In genomic region chr11:117335146-117335545, GRCm38 (mm10) we compare ENCODE assay signal across 10 mouse cellular contexts.
DNase-seq lines count a peak whose midpoint lies in the region; ATAC-seq and TF ChIP-seq lines count a peak whose summit lies in the region.
"Had no signal": no experiment of that assay in that cellular context is flagged by ENCODE, and none has a peak within 500 bp of the region (broad histone marks: within the 10 kb centered on the region; RNA-seq: fewer than 3 reads in every experiment).

No protein-coding gene starts in this region.

- no peak overlapping the region for H3K4me2 ChIP-seq in lung, embryonic 16.5 days (ENCODE audit: low read depth, low read length)
- peak overlapping the region; percentile 77 for H3K4me2 ChIP-seq in embryonic facial prominence, embryonic 12.5 days (replicated peaks)
- peak overlapping the region; percentile 73; the same call in 1 of the 2 replicates for H3K4me2 ChIP-seq in neural tube, embryonic 15.5 days

- H3K9ac ChIP-seq in lung, embryonic 16.5 days (ENCODE audit: low read length): no peak overlapping the region
- no peak overlapping the region for H3K9ac ChIP-seq in embryonic facial prominence, embryonic 12.5 days
- no peak overlapping the region for H3K9ac ChIP-seq in neural tube, embryonic 15.5 days (replicated peaks)

- no peak for ATAC-seq in lung, embryonic 16.5 days (ENCODE audit: low read depth)
- no peak for ATAC-seq in embryonic facial prominence, embryonic 12.5 days (ENCODE audit: insufficient number of reproducible peaks, insufficient read depth, low FRiP score, low TSS enrichment)
- ATAC-seq in neural tube, embryonic 15.5 days (ENCODE audit: low FRiP score): no peak

- TF ChIP-seq POLR2A in lung, adult 2 months (IDR thresholded peaks at IDR 0.05; ENCODE audit: borderline replicate concordance, extremely low read depth, low read depth, low read length): no peak

- 76% methylated on average over 2 of the region's 2 CpGs for whole genome bisulfite sequencing in lung, embryonic 16.5 days
- WGBS in lung, adult 2 months: 79% methylated on average over 2 of the region's 2 CpGs
- WGBS in embryonic facial prominence, embryonic 12.5 days: 86% methylated on average over 2 of the region's 2 CpGs
- WGBS in limb, embryonic 10.5 days: 89% methylated on average over 2 of the region's 2 CpGs
- WGBS in neural tube, embryonic 15.5 days: 96% methylated on average over 2 of the region's 2 CpGs

- no peak overlapping the region for H3K4me3 ChIP-seq in lung, embryonic 16.5 days (ENCODE audit: low read length)
- no peak overlapping the region for H3K4me3 ChIP-seq in lung, adult 2 months (replicated peaks; ENCODE audit: extremely low read depth, low read depth, low read length)
- no peak overlapping the region for H3K4me3 ChIP-seq in embryonic facial prominence, embryonic 12.5 days
- no peak overlapping the region for H3K4me3 ChIP-seq in limb, embryonic 10.5 days
- H3K4me3 ChIP-seq in neural tube, embryonic 15.5 days (replicated peaks): no peak overlapping the region
- H3K4me3 ChIP-seq: left cerebral cortex, adult 2 months had no signal

- peaks cover 79% of the 10 kb centered on the region for H3K4me1 ChIP-seq in lung, embryonic 16.5 days (replicated peaks; ENCODE audit: control insufficient read depth, insufficient read depth, low read length)
- H3K4me1 ChIP-seq in lung, adult 2 months (ENCODE audit: control insufficient read depth, insufficient read depth, low read length): peaks cover 40% of the 10 kb centered on the region
- peaks cover 64% of the 10 kb centered on the region for H3K4me1 ChIP-seq in embryonic facial prominence, embryonic 12.5 days
- H3K4me1 ChIP-seq in limb, embryonic 10.5 days: peaks cover 85% of the 10 kb centered on the region
- H3K4me1 ChIP-seq in neural tube, embryonic 15.5 days: peaks cover 88% of the 10 kb centered on the region

- H3K9me3 ChIP-seq in lung, embryonic 16.5 days (ENCODE audit: control insufficient read depth, low read length): no peaks in the 10 kb centered on the region
- no peaks in the 10 kb centered on the region for H3K9me3 ChIP-seq in embryonic facial prominence, embryonic 12.5 days
- no peaks in the 10 kb centered on the region for H3K9me3 ChIP-seq in limb, embryonic 10.5 days (replicated peaks)
- no peaks in the 10 kb centered on the region for H3K9me3 ChIP-seq in neural tube, embryonic 15.5 days (replicated peaks)

- H3K27me3 ChIP-seq in lung, embryonic 16.5 days (ENCODE audit: control insufficient read depth, insufficient read depth, low read depth, low read length): no peaks in the 10 kb centered on the region
- no peaks in the 10 kb centered on the region for H3K27me3 ChIP-seq in embryonic facial prominence, embryonic 12.5 days
- no peaks in the 10 kb centered on the region for H3K27me3 ChIP-seq in limb, embryonic 10.5 days (ENCODE audit: low read depth, poor library complexity, severe bottlenecking)
- H3K27me3 ChIP-seq in neural tube, embryonic 15.5 days (replicated peaks): no peaks in the 10 kb centered on the region

- H3K27ac ChIP-seq in lung, embryonic 16.5 days (ENCODE audit: low read length): peak overlapping the region; percentile 91
- H3K27ac ChIP-seq in embryonic facial prominence, embryonic 12.5 days: peak overlapping the region; percentile 91; the same call in 1 of the 2 replicates
- peak overlapping the region; percentile 96 for H3K27ac ChIP-seq in limb, embryonic 10.5 days
- no peak overlapping the region for H3K27ac ChIP-seq in neural tube, embryonic 15.5 days (replicated peaks)
- H3K27ac ChIP-seq: left cerebral cortex, adult 2 months had no signal

- no peaks in the 10 kb centered on the region for H3K36me3 ChIP-seq in lung, embryonic 16.5 days (ENCODE audit: control insufficient read depth, insufficient read depth, low read length)
- no peaks in the 10 kb centered on the region for H3K36me3 ChIP-seq in embryonic facial prominence, embryonic 12.5 days
- peaks cover 48% of the 10 kb centered on the region for H3K36me3 ChIP-seq in limb, embryonic 10.5 days
- no peaks in the 10 kb centered on the region for H3K36me3 ChIP-seq in neural tube, embryonic 15.5 days

- no peak for DNase-seq in lung, adult 2 months
- DNase-seq in limb, embryonic 10.5 days (ENCODE audit: low spot score): no peak
- DNase-seq in kidney, postnatal 36 days: no peak
- DNase-seq in ovary, postnatal 36 days (ENCODE audit: low spot score): no peak
- DNase-seq: cerebellum, postnatal 36 days; gastrocnemius, postnatal 14 days had no signal

- no peak for TF ChIP-seq CTCF in lung, adult 2 months (IDR thresholded peaks at IDR 0.05; ENCODE audit: insufficient read depth, low read length)
